Mouse (Mus musculus) MEL (cell line): Measurements from ENCODE around the gene Prkcd. TPM values are rescaled to one million over a fixed set of nuclear protein-coding genes. Genes with fewer than 3 reads are reported as not detected.
"Not testable (repeated sequence)": the region's sequence is repeated elsewhere in the genome, so short reads cannot be mapped to it uniquely, and the experiment has no call there.

Experiments
- DNase-seq: peaks from one replicate; pipeline ENCODE4 v3.0.0; 2011; ENCODE audit warnings: low read depth, low spot score
- H3K27ac ChIP-seq: 2 replicates; pipeline ENCODE4 v1.5.1; 2012; ENCODE audit warnings: low read depth, mild to moderate bottlenecking, control low read depth, low read length, moderate library complexity; ENCODE audit not compliant: control insufficient read depth
- H3K27me3 ChIP-seq, 2 experiments: fragments of 150-350 bp in 1 of 2; sonication (generic) in 1 of 2; 2 replicates each; pipeline ENCODE4 v1.6.1; 2012; ENCODE audit warnings: low read length in 2 of 2, mild to moderate bottlenecking in 2 of 2, improper control_type of control experiment in 1 of 2, moderate library complexity in 1 of 2; ENCODE audit not compliant: insufficient read depth in 2 of 2, control insufficient read depth in 1 of 2
- H3K36me3 ChIP-seq, 2 experiments: 2 replicates each; pipeline ENCODE4 v1.6.1; 2012 to 2014; ENCODE audit warnings: low read length in 2 of 2, improper control_type of control experiment in 1 of 2, inconsistent platforms in 1 of 2, mild to moderate bottlenecking in 1 of 2; ENCODE audit not compliant: insufficient read depth in 2 of 2, control insufficient read depth in 1 of 2
- H3K4me1 ChIP-seq, 2 experiments: fragments of 150-350 bp in 1 of 2; sonication (generic) in 1 of 2; 2 replicates each; pipeline ENCODE4 v1.6.1; 2012; ENCODE audit warnings: low read length in 2 of 2, improper control_type of control experiment in 1 of 2, mild to moderate bottlenecking in 1 of 2; ENCODE audit not compliant: insufficient read depth in 2 of 2, control insufficient read depth in 1 of 2
- H3K4me3 ChIP-seq, 2 experiments: fragments of 150-350 bp in 1 of 2; sonication (generic) in 1 of 2; 2 replicates each; pipeline ENCODE4 v1.5.1; 2012; ENCODE audit warnings: low read depth in 2 of 2, low read length in 2 of 2, mild to moderate bottlenecking in 2 of 2, moderate library complexity in 2 of 2, control low read depth in 1 of 2, improper control_type of control experiment in 1 of 2; ENCODE audit not compliant: control insufficient read depth in 1 of 2, insufficient read depth in 1 of 2
- H3K79me2 ChIP-seq: 2 replicates; pipeline ENCODE4 v1.6.1; 2012; ENCODE audit warnings: mild to moderate bottlenecking, low read length, moderate library complexity; ENCODE audit not compliant: control insufficient read depth, poor library complexity, insufficient read depth
- H3K9ac ChIP-seq: 2 replicates; pipeline ENCODE4 v1.6.1; 2012; ENCODE audit warnings: low read depth, mild to moderate bottlenecking, control low read depth, low read length, moderate library complexity; ENCODE audit not compliant: control insufficient read depth, poor library complexity, severe bottlenecking
- H3K9me3 ChIP-seq: fragments of 150-350 bp; sonication (generic); replicated peaks from 2 replicates; pipeline ENCODE4 v1.6.1; 2012; ENCODE audit warnings: mild to moderate bottlenecking, low read length, improper control_type of control experiment, moderate library complexity; ENCODE audit not compliant: insufficient read depth
- BHLHE40 ChIP-seq: IDR thresholded peaks from 2 replicates; pipeline ENCODE4 v1.6.1; 2012; ENCODE audit warnings: low read depth, mild to moderate bottlenecking, inconsistent platforms, low read length, improper control_type of control experiment, borderline replicate concordance
- CHD1 ChIP-seq: IDR thresholded peaks from 2 replicates; pipeline ENCODE4 v1.6.1; 2012; ENCODE audit warnings: low read depth, mild to moderate bottlenecking, inconsistent platforms, low read length, improper control_type of control experiment
- CTCF ChIP-seq, 3 experiments: IDR thresholded peaks in 2 of 3; conservative IDR thresholded peaks in 1 of 3; 2 replicates each; pipeline ENCODE4 v1.5.1; 2011 to 2012; ENCODE audit warnings: low read length in 3 of 3, low read depth in 2 of 3, mild to moderate bottlenecking in 2 of 3, improper control_type of control experiment in 1 of 3, inconsistent platforms in 1 of 3, mixed read lengths in 1 of 3, moderate library complexity in 1 of 3; ENCODE audit not compliant: control insufficient read depth in 1 of 3, insufficient read depth in 1 of 3, poor library complexity in 1 of 3, severe bottlenecking in 1 of 3
- E2F4 ChIP-seq: IDR thresholded peaks from 2 replicates; pipeline ENCODE4 v1.6.1; 2011; ENCODE audit warnings: low read depth, low read length, improper control_type of control experiment, borderline replicate concordance
- ELF1 ChIP-seq: IDR thresholded peaks from 2 replicates; pipeline ENCODE4 v1.6.1; 2014; ENCODE audit warnings: low read depth, mild to moderate bottlenecking, inconsistent platforms, low read length, improper control_type of control experiment, moderate library complexity
- EP300 ChIP-seq, 2 experiments: IDR thresholded peaks; 2 replicates each; pipeline ENCODE4 v1.6.1; 2011; ENCODE audit warnings: improper control_type of control experiment in 2 of 2, low read length in 2 of 2, low read depth in 1 of 2, mild to moderate bottlenecking in 1 of 2
- ETS1 ChIP-seq: IDR thresholded peaks from 2 replicates; pipeline ENCODE4 v1.6.1; 2012; ENCODE audit warnings: low read depth, mild to moderate bottlenecking, inconsistent platforms, low read length, improper control_type of control experiment, moderate library complexity
- GATA1 ChIP-seq: IDR thresholded peaks from 2 replicates; pipeline ENCODE4 v1.6.1; 2011; ENCODE audit warnings: low read depth, low read length, improper control_type of control experiment
- HCFC1 ChIP-seq: IDR thresholded peaks from 2 replicates; pipeline ENCODE4 v1.6.1; 2012; ENCODE audit warnings: low read depth, mild to moderate bottlenecking, inconsistent platforms, low read length, improper control_type of control experiment, moderate library complexity
- MAX ChIP-seq: IDR thresholded peaks from 2 replicates; pipeline ENCODE4 v1.6.1; 2011; ENCODE audit warnings: low read length, improper control_type of control experiment
- MXI1 ChIP-seq: IDR thresholded peaks from 2 replicates; pipeline ENCODE4 v1.6.1; 2011; ENCODE audit warnings: mild to moderate bottlenecking, low read depth, low read length, improper control_type of control experiment
- MYB ChIP-seq: IDR thresholded peaks from 2 replicates; pipeline ENCODE4 v1.6.1; 2011; ENCODE audit warnings: mild to moderate bottlenecking, low read depth, low read length, improper control_type of control experiment
- MYC ChIP-seq: IDR thresholded peaks from 2 replicates; pipeline ENCODE4 v1.6.1; 2011; ENCODE audit warnings: low read depth, mild to moderate bottlenecking, low read length, improper control_type of control experiment, moderate library complexity
- NELFE ChIP-seq: IDR thresholded peaks from 2 replicates; pipeline ENCODE4 v1.6.1; 2011; ENCODE audit warnings: low read depth, low read length, improper control_type of control experiment
- POLR2A ChIP-seq, 2 experiments: IDR thresholded peaks; 2 replicates each; pipeline ENCODE4 v1.6.1; 2011 to 2012; ENCODE audit warnings: low read length in 2 of 2, mild to moderate bottlenecking in 2 of 2, control low read depth in 1 of 2, improper control_type of control experiment in 1 of 2, low read depth in 1 of 2, moderate library complexity in 1 of 2; ENCODE audit not compliant: control insufficient read depth in 1 of 2, insufficient read depth in 1 of 2, poor library complexity in 1 of 2
- POLR2AphosphoS2 ChIP-seq: IDR thresholded peaks from 2 replicates; pipeline ENCODE4 v1.6.1; 2011; ENCODE audit warnings: low read length, improper control_type of control experiment
- SIN3A ChIP-seq: IDR thresholded peaks from 2 replicates; pipeline ENCODE4 v1.6.1; 2012; ENCODE audit warnings: low read length, improper control_type of control experiment, inconsistent platforms
- SMC3 ChIP-seq: IDR thresholded peaks from 2 replicates; pipeline ENCODE4 v1.6.1; 2011; ENCODE audit warnings: low read depth, low read length, improper control_type of control experiment
- TCF12 ChIP-seq: IDR thresholded peaks from 2 replicates; pipeline ENCODE4 v1.6.1; 2014; ENCODE audit warnings: low read depth, mild to moderate bottlenecking, inconsistent platforms, low read length, improper control_type of control experiment, moderate library complexity
- USF1 ChIP-seq: IDR thresholded peaks from 2 replicates; pipeline ENCODE4 v1.6.1; 2014; ENCODE audit warnings: low read depth, mild to moderate bottlenecking, inconsistent platforms, low read length, improper control_type of control experiment, moderate library complexity
- USF2 ChIP-seq, 2 experiments: IDR thresholded peaks; 2 replicates each; pipeline ENCODE4 v1.6.1; 2011 to 2012; ENCODE audit warnings: improper control_type of control experiment in 2 of 2, low read length in 2 of 2, borderline replicate concordance in 1 of 2, inconsistent platforms in 1 of 2, low read depth in 1 of 2, mild to moderate bottlenecking in 1 of 2; ENCODE audit not compliant: insufficient read depth in 1 of 2
- ZMIZ1 ChIP-seq: IDR thresholded peaks from 2 replicates; pipeline ENCODE4 v1.6.1; 2012; ENCODE audit warnings: low read depth, mild to moderate bottlenecking, inconsistent platforms, low read length, improper control_type of control experiment, moderate library complexity
- polyA plus RNA-seq, 2 experiments: library from polyadenylated mRNA; stranded (reverse) in 1 of 2; unstranded in 1 of 2; fragments of >175 nt in 1 of 2; fragments of >200 nt in 1 of 2; gene quantifications; 2 replicates each; pipeline versions ENCODE4 v1.2.1 to v1.2.4; 2012; ENCODE audit warnings: low replicate concordance in 2 of 2, low read depth in 1 of 2; ENCODE audit not compliant: insufficient read length in 2 of 2, insufficient read depth in 1 of 2, missing spikeins in 1 of 2
- total RNA-seq: library from RNA; depleted of rRNA; stranded (reverse); fragments of 300-350 nt; gene quantifications from 2 replicates; pipeline ENCODE4 v1.2.3, GENCODE M21; 2012

Gene Prkcd
- total and polyA plus RNA-seq, 3 experiments = 33.9 to 72.7 TPM; not detected in 1

DNA sequence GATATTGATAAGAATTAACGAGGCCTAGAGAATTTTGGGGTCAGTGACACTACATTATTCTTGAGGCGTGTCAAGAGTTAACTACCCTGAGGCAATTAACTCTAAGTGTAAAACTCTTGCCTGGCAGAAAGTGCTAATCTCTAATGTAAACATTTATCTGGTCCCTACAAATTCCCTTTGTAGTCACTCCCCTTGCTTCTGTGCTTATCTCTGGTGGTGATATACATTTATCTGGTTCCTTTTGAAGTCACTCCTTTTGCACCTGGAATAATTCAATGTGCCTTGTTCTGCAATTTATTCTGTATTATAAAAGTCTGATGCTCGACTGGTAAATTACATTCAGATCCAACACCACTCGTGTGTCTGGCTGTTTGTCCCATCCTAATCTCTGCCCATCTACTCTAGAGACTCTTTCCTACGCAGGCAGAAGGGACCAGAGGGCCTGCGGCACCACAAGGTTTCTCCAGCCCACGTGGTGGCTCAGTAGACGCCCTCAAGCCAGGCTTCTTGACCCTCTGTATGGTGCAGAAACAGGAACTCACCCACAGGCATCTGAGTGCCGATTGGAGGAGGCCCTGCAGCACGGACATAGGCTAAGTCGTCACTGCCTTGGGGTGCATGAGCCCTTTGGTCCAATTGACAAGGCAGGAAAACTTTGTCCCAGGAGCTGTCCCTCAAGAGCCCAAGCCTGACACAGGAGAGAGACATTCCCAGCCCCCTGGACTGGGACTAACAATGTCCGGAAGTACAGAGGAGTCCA is 48.5 kb downstream of the Prkcd start:
- peaks cover 10 to 42% of the 10 kb centered on the region in 2 experiments for H3K36me3 ChIP-seq
- H3K9me3 ChIP-seq, H3K79me2 ChIP-seq, H3K27me3 ChIP-seq: not testable (repeated sequence)
- H3K4me1 ChIP-seq = peaks cover 36 to 46% of the 10 kb centered on the region in 2 experiments
- peak overlapping the region; percentile 99 for H3K27ac ChIP-seq
- peak overlapping the region; percentile 37 to 59 for H3K4me3 ChIP-seq
- DNase-seq = peak; percentile 94
- TF ChIP-seq POLR2A (IDR thresholded peaks at IDR 0.05; ENCODE audit: control insufficient read depth in 1 of 2, insufficient read depth in 1 of 2, low read depth in 1 of 2, low read length in 2 of 2, poor library complexity in 1 of 2) = peak in 1 of 2 experiments; percentile 49; a peak in 1 of 4 replicates
- peak; percentile 81 for TF ChIP-seq USF1
- TF ChIP-seq EP300 (IDR thresholded peaks at IDR 0.05; ENCODE audit: low read depth in 1 of 2, low read length in 2 of 2) = peak in 1 of 2 experiments; percentile 44; a peak in 1 of 4 replicates
- TF ChIP-seq NELFE = peak; percentile 17; the same call in 1 of the 2 replicates
- TF ChIP-seq MXI1 = peak; percentile 84
- peak in 1 of 2 experiments; percentile 28; a peak in 1 of 4 replicates for TF ChIP-seq USF2 (IDR thresholded peaks at IDR 0.05; ENCODE audit: borderline replicate concordance in 1 of 2, insufficient read depth in 1 of 2, low read depth in 1 of 2, low read length in 2 of 2)
- peak; percentile 58 for TF ChIP-seq ELF1
- peak; percentile 91 for TF ChIP-seq MAX
- TF ChIP-seq POLR2AphosphoS2 = peak; percentile 55; the same call in 1 of the 2 replicates
- TF ChIP-seq GATA1 = peak; percentile 55
- peak; percentile 47 for TF ChIP-seq TCF12
- peak; percentile 91 for TF ChIP-seq MYC
- H3K9ac ChIP-seq = peak overlapping the region; percentile 67

DNA sequence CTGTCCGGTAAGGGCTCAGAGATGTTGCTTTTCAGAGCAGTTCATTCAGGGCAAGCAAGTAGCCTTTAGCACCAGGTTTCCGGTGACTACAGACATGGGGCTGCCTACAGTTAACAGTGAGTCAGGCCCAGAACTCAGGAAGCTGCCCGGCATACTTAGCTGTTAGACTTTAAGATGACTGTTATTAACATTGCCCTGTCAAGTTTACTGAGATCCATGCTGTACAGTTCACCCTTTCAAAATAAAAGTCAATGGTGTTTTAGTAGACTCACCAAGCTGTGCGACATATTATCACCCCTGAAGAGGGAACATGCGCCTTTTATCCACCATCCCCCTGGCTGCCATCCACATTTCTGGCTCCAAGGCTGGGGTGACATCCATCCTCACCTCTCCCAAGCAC is 49.8 kb downstream of the Prkcd start:
- Histone ChIP-seq H3K79me2 (no peaks in the 10 kb centered on the region; the same call in 1 of the 2 replicates), H3K27me3 (no peaks in the 10 kb centered on the region), H3K4me3 (peak overlapping the region in 1 of 2 experiments; percentile 25; a peak in 2 of 4 replicates), H3K27ac (peak overlapping the region; percentile 88), H3K36me3 (peaks cover 13 to 42% of the 10 kb centered on the region in 2 experiments), H3K9ac (peak overlapping the region; percentile 52), H3K9me3 (no peaks in the 10 kb centered on the region), H3K4me1 (peaks cover 36 to 46% of the 10 kb centered on the region in 2 experiments)
- DNase-seq = peak; percentile 86
- TF ChIP-seq BHLHE40 = no peak
- no peak for TF ChIP-seq CTCF (IDR thresholded peaks at IDR 0.05 in 2 of 3, conservative IDR thresholded peaks at IDR 0.05 in 1 of 3; ENCODE audit: control insufficient read depth in 1 of 3, insufficient read depth in 1 of 3, low read depth in 2 of 3, low read length in 3 of 3, poor library complexity in 1 of 3, severe bottlenecking in 1 of 3)
- peak; percentile 74 for TF ChIP-seq ETS1
- peak in 1 of 2 experiments; percentile 46; a peak in 1 of 4 replicates for TF ChIP-seq POLR2A (IDR thresholded peaks at IDR 0.05; ENCODE audit: control insufficient read depth in 1 of 2, insufficient read depth in 1 of 2, low read depth in 1 of 2, low read length in 2 of 2, poor library complexity in 1 of 2)
- TF ChIP-seq SMC3 = no peak; the same call in 1 of the 2 replicates
- peak; percentile 67 for TF ChIP-seq HCFC1
- TF ChIP-seq E2F4 = no peak
- peak; percentile 95 for TF ChIP-seq SIN3A
- TF ChIP-seq GATA1 = 0 out of 2 replicates have a peak, but pooled peaks have one; percentile 11
- TF ChIP-seq USF2 (IDR thresholded peaks at IDR 0.05; ENCODE audit: borderline replicate concordance in 1 of 2, insufficient read depth in 1 of 2, low read depth in 1 of 2, low read length in 2 of 2) = no peak
- peak; percentile 34; the same call in 1 of the 2 replicates for TF ChIP-seq MYB
- TF ChIP-seq MYC = peak; percentile 83; the same call in 1 of the 2 replicates
- peak in 1 of 2 experiments; percentile 61; a peak in 2 of 4 replicates for TF ChIP-seq EP300 (IDR thresholded peaks at IDR 0.05; ENCODE audit: low read depth in 1 of 2, low read length in 2 of 2)
- TF ChIP-seq POLR2AphosphoS2 = peak; percentile 44; the same call in 1 of the 2 replicates
- 0 out of 2 replicates have a peak, but pooled peaks have one; percentile 31 for TF ChIP-seq USF1
- peak; percentile 87 for TF ChIP-seq MXI1
- TF ChIP-seq ZMIZ1 = peak; percentile 30; the same call in 1 of the 2 replicates
- no peak for TF ChIP-seq CHD1
- TF ChIP-seq MAX = peak; percentile 83
